Mouse (Mus musculus) embryonic facial prominence, embryonic 10.5 days (tissue): Measurements from ENCODE around the gene Sfta2. TPM values are rescaled to one million over a fixed set of nuclear protein-coding genes. Genes with fewer than 3 reads are reported as not detected.

Experiments
- DNase-seq: peaks from one replicate; pipeline ENCODE4 v3.0.0-alpha.2; 2017; ENCODE audit warnings: low spot score
- H3K27ac ChIP-seq: fragments of 300-500 bp; sonication (generic); replicated peaks from 2 replicates; pipeline ENCODE4 v1.5.1; 2016; ENCODE audit warnings: mild to moderate bottlenecking
- H3K27me3 ChIP-seq: fragments of 300-500 bp; sonication (generic); replicated peaks from 2 replicates; pipeline ENCODE4 v1.6.1; 2016; ENCODE audit warnings: low read depth, mild to moderate bottlenecking; ENCODE audit not compliant: poor library complexity, severe bottlenecking
- H3K36me3 ChIP-seq: fragments of 300-500 bp; sonication (generic); replicated peaks from 2 replicates; pipeline ENCODE4 v1.6.1; 2016; ENCODE audit warnings: mild to moderate bottlenecking, moderate library complexity
- H3K4me1 ChIP-seq: fragments of 300-500 bp; sonication (generic); 2 replicates; pipeline ENCODE4 v1.6.1; 2016
- H3K4me3 ChIP-seq: fragments of 300-500 bp; sonication (generic); 2 replicates; pipeline ENCODE4 v1.5.1; 2016; ENCODE audit warnings: mild to moderate bottlenecking, moderate library complexity
- H3K9me3 ChIP-seq: fragments of 300-500 bp; sonication (generic); 2 replicates; pipeline ENCODE4 v1.6.1; 2016; ENCODE audit warnings: mild to moderate bottlenecking
- WGBS: fragments of 180-500 bp; shearing (Covaris S2); methylation state at CpG from one replicate; pipeline ENCODE4 v1.1.7; 2016; 5-methylcytosine and 5-hydroxymethylcytosine counted together
- polyA plus RNA-seq: library from polyadenylated mRNA; unstranded; fragments of >200 nt; fragmentation: Nextera tagmentation; extraction: Ambion mirVana; gene quantifications from 2 replicates; pipeline ENCODE4 v1.2.1, GENCODE M21; 2016

The Sfta2 gene
- polyA plus RNA-seq, 1 experiment from 2014 or later, result not detected

GRCm38 (mm10) chr17:35594456-35594855 is 6.9 kb upstream of the Sfta2 start:
- no peaks in the 10 kb centered on the region for H3K9me3 ChIP-seq
- no peak for DNase-seq
- no peak overlapping the region for H3K27ac ChIP-seq
- WGBS, result 85% methylated on average over 7 of the region's 7 CpGs
- no peaks in the 10 kb centered on the region for H3K27me3 ChIP-seq
- no peaks in the 10 kb centered on the region for H3K4me1 ChIP-seq
- H3K4me3 ChIP-seq, result no peak overlapping the region
- H3K36me3 ChIP-seq, result no peaks in the 10 kb centered on the region

- 97% methylated on average over 3 of the region's 3 CpGs for WGBS
- no peak overlapping the region for H3K4me3 ChIP-seq
- no peak overlapping the region for H3K27ac ChIP-seq
- 0 out of 2 replicates have a peak, but pooled peaks cover 5% of the 10 kb centered on the region for H3K27me3 ChIP-seq
- H3K9me3 ChIP-seq, result no peaks in the 10 kb centered on the region
- H3K4me1 ChIP-seq, result 0 out of 2 replicates have a peak, but pooled peaks cover 3% of the 10 kb centered on the region
- no peak for DNase-seq
- H3K36me3 ChIP-seq, result no peaks in the 10 kb centered on the region
These were observed 4.0 kb upstream of the Sfta2 start for GRCm38 (mm10) chr17:35597399-35597798.

- H3K27ac ChIP-seq, result no peak overlapping the region
- H3K27me3 ChIP-seq, result 0 out of 2 replicates have a peak, but pooled peaks cover 5% of the 10 kb centered on the region
- H3K4me1 ChIP-seq, result 0 out of 2 replicates have a peak, but pooled peaks cover 3% of the 10 kb centered on the region
- no peak for DNase-seq
- H3K36me3 ChIP-seq, result no peaks in the 10 kb centered on the region
- H3K9me3 ChIP-seq, result no peaks in the 10 kb centered on the region
- WGBS, result 59% methylated on average over 8 of the region's 8 CpGs
- no peak overlapping the region for H3K4me3 ChIP-seq
These were observed 496 bp downstream of the Sfta2 start for GRCm38 (mm10) chr17:35601736-35602354.

GRCm38 (mm10) chr17:35617127-35617526 is 15.8 kb downstream of the Sfta2 start:
- DNase-seq, result no peak
- Histone ChIP-seq H3K4me3 (no peak overlapping the region), H3K4me1 (no peaks in the 10 kb centered on the region), H3K27ac (no peak overlapping the region), H3K9me3 (peaks cover 4% of the 10 kb centered on the region; the same call in 1 of the 2 replicates), H3K27me3 (no peaks in the 10 kb centered on the region), H3K36me3 (no peaks in the 10 kb centered on the region)
- WGBS, result 79% methylated on average over 4 of the region's 4 CpGs

- 84% methylated on average over 7 of the region's 7 CpGs for WGBS
- Histone ChIP-seq H3K4me1 (0 out of 2 replicates have a peak, but pooled peaks cover 5% of the 10 kb centered on the region), H3K9me3 (no peaks in the 10 kb centered on the region)
These were observed 25.2 kb downstream of the Sfta2 start, which contains the start of gene Gm9573 for GRCm38 (mm10) chr17:35626537-35626936. TSS of gene Gm9573 (minus strand) at chr17:35626637.

GRCm38 (mm10) chr17:35633992-35634391 is 32.6 kb downstream of the Sfta2 start:
- H3K4me1 ChIP-seq, result 0 out of 2 replicates have a peak, but pooled peaks cover 24% of the 10 kb centered on the region
- peaks cover 14% of the 10 kb centered on the region for H3K27me3 ChIP-seq
- H3K36me3 ChIP-seq, result no peaks in the 10 kb centered on the region
- H3K9me3 ChIP-seq, result no peaks in the 10 kb centered on the region
- DNase-seq, result peak; percentile 47
- H3K4me3 ChIP-seq, result no peak overlapping the region
- no peak overlapping the region for H3K27ac ChIP-seq
- WGBS, result 17% methylated on average over 1 of the region's 1 CpGs

More at GRCm38 (mm10) chr17:35626537-35626936, 25.2 kb downstream of the Sfta2 start, which contains the start of gene Gm9573:
- Histone ChIP-seq H3K36me3 (no peaks in the 10 kb centered on the region), H3K27me3 (no peaks in the 10 kb centered on the region), H3K27ac (no peak within 1 kb of the TSS), H3K4me3 (no peak within 1 kb of the TSS)
- DNase-seq, result no peak

- H3K27me3 ChIP-seq, result peaks cover 14% of the 10 kb centered on the region
- H3K9me3 ChIP-seq, result no peaks in the 10 kb centered on the region
- DNase-seq, result no peak
- H3K4me1 ChIP-seq, result 0 out of 2 replicates have a peak, but pooled peaks cover 25% of the 10 kb centered on the region
- H3K36me3 ChIP-seq, result no peaks in the 10 kb centered on the region
- H3K27ac ChIP-seq, result no peak overlapping the region
- WGBS, result 92% methylated on average over 3 of the region's 3 CpGs
- 0 out of 2 replicates have a peak overlapping the region, but pooled peaks have one; percentile 49 for H3K4me3 ChIP-seq
These were observed 33.9 kb downstream of the Sfta2 start for GRCm38 (mm10) chr17:35635202-35635601.

- H3K4me1 ChIP-seq, result 0 out of 2 replicates have a peak, but pooled peaks cover 20% of the 10 kb centered on the region
- no peaks in the 10 kb centered on the region for H3K36me3 ChIP-seq
- peak overlapping the region; percentile 49 for H3K4me3 ChIP-seq
- no peak overlapping the region for H3K27ac ChIP-seq
- peaks cover 14% of the 10 kb centered on the region for H3K27me3 ChIP-seq
- WGBS, result 2% methylated on average over 15 of the region's 15 CpGs
- peak; percentile 78 for DNase-seq
- H3K9me3 ChIP-seq, result no peaks in the 10 kb centered on the region
These were observed 34.4 kb downstream of the Sfta2 start for GRCm38 (mm10) chr17:35635699-35636111.

GRCm38 (mm10) chr17:35636363-35636762 is 35.0 kb downstream of the Sfta2 start:
- Histone ChIP-seq H3K36me3 (no peaks in the 10 kb centered on the region), H3K4me1 (0 out of 2 replicates have a peak, but pooled peaks cover 20% of the 10 kb centered on the region), H3K27ac (no peak overlapping the region), H3K4me3 (no peak overlapping the region), H3K9me3 (no peaks in the 10 kb centered on the region), H3K27me3 (peaks cover 14% of the 10 kb centered on the region)
- 38% methylated on average over 5 of the region's 5 CpGs for WGBS
- DNase-seq, result peak; percentile 37

- no peak overlapping the region for H3K27ac ChIP-seq
- H3K27me3 ChIP-seq, result peaks cover 18% of the 10 kb centered on the region
- DNase-seq, result peak; percentile 61
- H3K9me3 ChIP-seq, result no peaks in the 10 kb centered on the region
- 0 out of 2 replicates have a peak, but pooled peaks cover 20% of the 10 kb centered on the region for H3K4me1 ChIP-seq
- H3K36me3 ChIP-seq, result no peaks in the 10 kb centered on the region
- WGBS, result 29% methylated on average over 14 of the region's 14 CpGs
- peak overlapping the region; percentile 25; the same call in 1 of the 2 replicates for H3K4me3 ChIP-seq
These were observed 37.3 kb downstream of the Sfta2 start for GRCm38 (mm10) chr17:35638475-35639190.

- Histone ChIP-seq H3K4me1 (0 out of 2 replicates have a peak, but pooled peaks cover 15% of the 10 kb centered on the region), H3K4me3 (no peak overlapping the region), H3K27me3 (peaks cover 22% of the 10 kb centered on the region), H3K36me3 (no peaks in the 10 kb centered on the region), H3K9me3 (no peaks in the 10 kb centered on the region), H3K27ac (no peak overlapping the region)
- DNase-seq, result no peak
- whole genome bisulfite sequencing, result 82% methylated on average over 6 of the region's 6 CpGs
These were observed 38.0 kb downstream of the Sfta2 start for GRCm38 (mm10) chr17:35639352-35639751.

- no peaks in the 10 kb centered on the region for H3K36me3 ChIP-seq
- DNase-seq, result no peak
- no peak within 1 kb of the TSS for H3K27ac ChIP-seq
- no peak within 1 kb of the TSS for H3K4me3 ChIP-seq
- WGBS, result 73% methylated on average over 13 of the region's 13 CpGs
- 0 out of 2 replicates have a peak, but pooled peaks cover 4% of the 10 kb centered on the region for H3K4me1 ChIP-seq
- no peaks in the 10 kb centered on the region for H3K9me3 ChIP-seq
- peaks cover 8% of the 10 kb centered on the region; the same call in 1 of the 2 replicates for H3K27me3 ChIP-seq
These were observed 42.4 kb downstream of the Sfta2 start, which contains the start of gene Mucl3 for GRCm38 (mm10) chr17:35643609-35644236. TSS of gene Mucl3 (minus strand) at chr17:35643695.
